Mouse (Mus musculus) bone marrow, adult 2 months (tissue): ENCODE data around the gene Dcaf10. TPM values are rescaled to one million over a fixed set of nuclear protein-coding genes. Genes with fewer than 3 reads are reported as not detected.

ENCODE experiments used
- H3K27ac ChIP-seq: fragments of 200-500 bp; 2 replicates; pipeline ENCODE4 v1.5.1; 2012; ENCODE audit warnings: low read depth, mild to moderate bottlenecking, control low read depth, inconsistent platforms, low read length; ENCODE audit not compliant: control insufficient read depth, poor library complexity, insufficient read depth
- H3K4me1 ChIP-seq: fragments of 200-500 bp; 2 replicates; pipeline ENCODE4 v1.6.1; 2011; ENCODE audit warnings: low read length; ENCODE audit not compliant: control insufficient read depth, insufficient read depth
- H3K4me3 ChIP-seq: fragments of 200-500 bp; replicated peaks from 2 replicates; pipeline ENCODE3; 2011; ENCODE audit warnings: mild to moderate bottlenecking, low read depth, low read length, control low read depth; ENCODE audit not compliant: control insufficient read depth
- CTCF ChIP-seq: fragments of 200-500 bp; IDR thresholded peaks from 2 replicates; pipeline ENCODE4 v1.5.1; 2011; ENCODE audit warnings: low read length, control low read depth; ENCODE audit not compliant: control insufficient read depth, insufficient read depth
- POLR2A ChIP-seq: fragments of 200-500 bp; IDR thresholded peaks from 2 replicates; pipeline ENCODE4 v1.6.1; 2011; ENCODE audit warnings: low read depth, mild to moderate bottlenecking, control low read depth, low read length, borderline replicate concordance; ENCODE audit not compliant: control insufficient read depth
- WGBS: fragments of 180-500 bp; shearing (Covaris S2); methylation state at CpG from one replicate; pipeline ENCODE4 v1.1.7; 2018; 5-methylcytosine and 5-hydroxymethylcytosine counted together
- polyA plus RNA-seq: library from polyadenylated mRNA; stranded (reverse); fragments of >200 nt; gene quantifications from 2 replicates; pipeline ENCODE4 v1.2.4, GENCODE M21; 2011; ENCODE audit warnings: low replicate concordance; ENCODE audit not compliant: missing spikeins, insufficient read depth, insufficient read length

The Dcaf10 gene
- 8.2 and 12.4 TPM in 2 replicates for polyA plus RNA-seq

DNA sequence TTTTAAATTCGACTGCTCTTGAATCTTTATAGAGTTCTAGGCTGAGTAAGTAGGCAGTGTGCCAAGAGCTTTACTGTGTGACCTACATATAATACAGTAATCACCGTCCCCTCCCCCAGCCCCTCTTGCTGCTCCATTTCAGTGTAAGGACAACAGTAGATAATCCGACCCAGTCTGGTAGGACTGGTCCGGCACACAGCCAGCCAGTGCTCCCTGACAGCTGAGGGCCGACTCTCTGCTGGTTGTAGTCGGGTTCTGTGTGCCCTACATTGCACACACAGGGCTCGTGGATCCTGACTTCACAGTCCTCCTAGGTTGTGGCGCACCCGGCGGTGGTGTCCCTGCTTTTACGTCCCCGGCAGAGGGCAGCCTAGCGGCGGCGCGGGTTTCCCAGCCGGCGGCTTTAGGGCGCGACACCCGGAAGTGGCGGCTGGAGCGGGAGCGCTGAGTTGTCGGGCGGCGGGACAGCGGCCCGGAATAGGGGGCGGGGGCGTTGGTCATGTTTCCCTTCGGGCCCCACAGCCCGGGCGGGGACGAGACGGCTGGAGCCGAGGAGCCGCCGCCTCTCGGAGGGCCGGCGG is at the start of gene Dcaf10:
Dcaf10 (plus strand) TSS at position 433 of the 581 bp plus-strand sequence.
- TF ChIP-seq POLR2A (peak; percentile 63; the same call in 1 of the 2 replicates), CTCF (peak; percentile 38; the same call in 1 of the 2 replicates)
- peak within 1 kb of the TSS; percentile 96 for H3K27ac ChIP-seq
- WGBS, result under 1% methylated on average over 42 of the region's 42 CpGs

DNA sequence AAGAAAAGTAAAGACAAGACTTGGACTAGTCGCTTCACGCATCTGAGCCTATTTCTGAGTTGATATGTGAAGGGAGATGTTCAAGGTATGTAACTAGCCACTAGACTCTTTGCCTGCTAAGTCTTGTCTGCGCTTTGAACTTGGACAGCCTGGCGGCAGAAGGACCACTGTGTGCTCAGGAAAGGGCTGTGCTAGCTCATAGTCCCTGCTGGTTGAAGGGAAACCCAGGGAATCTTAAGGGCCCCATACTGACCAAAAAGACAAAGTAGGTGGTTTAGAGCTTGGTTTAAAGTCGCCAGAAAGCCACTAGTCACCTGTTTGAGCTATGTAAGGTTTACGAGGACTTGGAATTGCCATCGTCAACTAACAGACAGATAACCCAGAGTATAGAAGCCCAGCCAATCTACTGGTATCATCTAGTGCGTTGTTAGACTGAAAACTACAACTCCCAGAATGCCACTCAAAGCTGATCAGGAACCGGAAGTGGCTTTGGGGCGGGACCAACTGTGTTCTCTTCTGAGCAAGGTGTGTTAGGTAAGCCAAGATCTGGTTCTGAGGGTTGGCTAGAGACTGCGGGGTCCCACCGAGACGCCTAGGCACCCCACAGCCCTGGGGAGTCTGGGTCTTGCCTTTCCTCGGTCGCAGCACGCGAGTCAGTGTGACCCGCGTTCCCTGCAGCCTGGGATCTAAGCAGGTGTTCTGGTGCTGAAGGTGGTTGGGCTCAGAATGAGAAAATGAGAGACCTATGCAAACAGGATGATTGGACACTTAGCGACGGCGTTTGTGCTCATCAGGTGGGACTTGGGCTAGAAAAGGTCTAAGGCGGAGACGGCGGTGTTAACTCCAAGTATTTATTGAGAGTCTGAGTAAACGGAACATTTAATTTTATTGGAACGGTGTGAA is 45.0 kb upstream of the Dcaf10 start, which contains the start of gene Trmt10b:
Trmt10b (plus strand) TSS at position 466 of the 903 bp plus-strand sequence.
- WGBS, result 16% methylated on average over 27 of the region's 27 CpGs
- Histone ChIP-seq H3K4me3 (peak within 1 kb of the TSS; percentile 93), H3K4me1 (no peaks in the 10 kb centered on the region), H3K27ac (no peak within 1 kb of the TSS)
- TF ChIP-seq CTCF, result no peak
- no peak for TF ChIP-seq POLR2A

More for the DNA sequence above, at the start of gene Dcaf10:
- peaks cover 1% of the 10 kb centered on the region for H3K4me1 ChIP-seq
- peak within 1 kb of the TSS; percentile 97 for H3K4me3 ChIP-seq

DNA sequence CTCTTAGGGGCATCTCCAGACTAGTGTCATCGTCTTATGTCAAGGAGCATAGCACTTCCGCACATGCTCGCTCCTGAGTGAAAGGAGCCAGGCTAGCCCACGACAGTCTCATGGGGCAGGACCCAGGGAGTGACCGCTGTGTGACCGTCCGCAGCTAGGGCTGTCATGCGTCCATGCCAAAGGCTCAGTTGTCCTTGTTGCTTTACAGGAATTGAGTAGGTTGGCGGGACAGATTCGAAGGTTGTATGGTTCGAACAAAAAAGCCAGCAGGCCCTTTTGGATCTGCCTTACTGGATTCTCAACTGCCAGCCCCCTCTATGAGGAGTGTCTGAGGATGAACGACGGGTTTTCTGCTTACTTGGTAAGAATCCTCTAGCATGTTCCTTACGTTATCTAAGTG is 36.4 kb upstream of the Dcaf10 start:
- Histone ChIP-seq H3K4me3 (no peak overlapping the region), H3K27ac (no peak overlapping the region), H3K4me1 (no peaks in the 10 kb centered on the region)
- TF ChIP-seq CTCF, result no peak
- TF ChIP-seq POLR2A, result no peak
- WGBS, result 93% methylated on average over 14 of the region's 14 CpGs

DNA sequence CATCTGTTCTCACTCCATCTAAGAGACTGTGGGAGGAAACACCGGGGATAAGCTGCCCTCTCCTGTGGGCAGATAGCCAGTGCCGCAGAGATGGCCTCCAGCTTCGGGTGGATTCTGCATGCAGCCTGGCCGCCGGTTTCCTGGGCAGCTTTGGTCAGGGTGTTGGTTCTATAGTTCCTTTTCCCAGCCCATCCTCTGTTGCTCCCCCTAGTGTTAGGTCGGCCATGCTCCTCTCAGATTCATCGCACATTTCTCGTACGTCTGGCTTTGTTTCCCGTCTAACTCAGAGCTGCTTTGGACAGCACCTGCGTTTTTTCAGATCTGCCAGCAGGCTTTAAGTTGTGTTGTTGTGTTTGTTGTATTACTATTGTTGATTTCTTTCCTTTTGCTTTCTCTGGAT is 33.9 kb upstream of the Dcaf10 start:
- Histone ChIP-seq H3K4me1 (no peaks in the 10 kb centered on the region), H3K4me3 (no peak overlapping the region), H3K27ac (no peak overlapping the region)
- WGBS, result 63% methylated on average over 11 of the region's 11 CpGs
- TF ChIP-seq CTCF (peak; percentile 62), POLR2A (no peak)

DNA sequence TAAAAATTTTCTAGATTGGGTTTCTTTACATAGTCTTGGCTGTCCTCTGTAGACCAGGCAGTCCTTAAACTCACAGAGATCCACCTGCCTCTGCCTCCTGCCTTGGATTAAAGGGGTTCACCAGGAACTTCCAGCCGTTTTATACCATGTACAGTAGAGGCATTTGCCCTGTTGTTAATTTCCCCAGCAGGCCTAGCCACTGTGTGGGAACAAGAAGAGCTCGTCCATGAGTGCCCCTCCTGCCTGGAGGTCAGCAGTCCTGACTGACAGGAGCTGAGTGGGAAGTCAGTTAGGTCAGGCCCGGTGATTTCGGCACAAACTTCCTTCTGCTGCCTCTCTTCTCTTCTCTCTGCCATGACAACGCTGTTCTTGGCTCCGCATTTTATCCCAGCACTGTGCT is 33.3 kb upstream of the Dcaf10 start:
- H3K27ac ChIP-seq, result no peak overlapping the region
- H3K4me1 ChIP-seq, result no peaks in the 10 kb centered on the region
- TF ChIP-seq CTCF (no peak), POLR2A (no peak)
- H3K4me3 ChIP-seq, result no peak overlapping the region
- 70% methylated on average over 6 of the region's 6 CpGs for WGBS

DNA sequence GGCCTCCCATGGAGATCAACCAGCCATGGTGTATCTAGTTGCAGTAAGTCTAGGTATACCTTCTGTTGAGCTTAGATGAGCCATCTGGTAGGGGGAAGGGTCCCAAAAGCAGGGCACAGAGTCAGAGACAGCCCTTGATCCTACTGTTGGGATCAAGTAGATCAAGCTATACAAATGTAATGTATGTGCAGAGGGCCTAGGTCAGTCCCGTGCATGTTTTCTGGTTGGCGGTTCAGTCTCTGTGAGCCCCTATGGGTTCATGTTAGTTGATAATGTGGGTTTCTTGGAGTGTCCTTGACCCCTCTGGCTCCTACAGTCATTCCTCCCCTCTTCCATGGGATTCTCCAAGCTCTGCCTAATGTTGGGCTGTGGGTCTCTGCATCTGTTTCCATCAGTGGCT is 30.8 kb upstream of the Dcaf10 start:
- 91% methylated on average over 2 of the region's 2 CpGs for WGBS
- H3K4me1 ChIP-seq, result no peaks in the 10 kb centered on the region
- no peak overlapping the region for H3K4me3 ChIP-seq
- TF ChIP-seq POLR2A (no peak), CTCF (no peak)
- no peak overlapping the region for H3K27ac ChIP-seq

DNA sequence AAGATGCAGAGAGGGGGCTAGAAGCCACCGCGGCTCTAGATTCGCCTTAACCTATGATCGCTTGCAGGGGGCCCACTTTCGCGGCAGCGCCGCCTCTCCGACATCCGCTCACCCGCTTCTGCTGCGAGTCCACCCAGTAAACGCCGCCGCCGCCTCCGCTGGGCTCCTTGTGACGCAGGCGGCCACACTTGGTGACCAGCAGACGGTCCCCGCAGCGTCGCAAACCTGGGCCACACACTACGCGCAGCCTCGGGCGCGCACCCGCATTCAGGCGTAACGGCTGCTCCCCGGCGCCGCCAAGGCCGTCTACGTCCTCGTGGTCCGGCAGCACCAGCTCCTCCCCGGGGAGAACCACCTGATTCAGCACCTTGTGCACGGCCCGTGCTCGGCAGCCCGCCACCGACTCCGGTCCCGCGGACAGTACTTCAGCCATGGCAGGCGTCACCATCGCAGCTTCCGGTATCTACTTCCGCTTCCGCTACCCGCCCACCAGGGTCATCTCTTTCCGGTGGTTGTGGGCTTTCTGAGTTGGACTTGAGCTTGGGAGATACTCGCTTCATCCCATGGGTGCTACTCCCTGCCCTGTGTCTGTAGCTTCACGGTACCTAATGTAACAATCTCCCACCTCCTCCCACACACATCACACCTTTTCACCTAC is 21.6 kb upstream of the Dcaf10 start:
- peak overlapping the region; percentile 94 for H3K27ac ChIP-seq
- H3K4me3 ChIP-seq, result peak overlapping the region; percentile 93
- H3K4me1 ChIP-seq, result no peaks in the 10 kb centered on the region; the same call in 1 of the 2 replicates
- WGBS, result under 1% methylated on average over 56 of the region's 56 CpGs
- TF ChIP-seq POLR2A (peak; percentile 79; the same call in 1 of the 2 replicates), CTCF (no peak)

DNA sequence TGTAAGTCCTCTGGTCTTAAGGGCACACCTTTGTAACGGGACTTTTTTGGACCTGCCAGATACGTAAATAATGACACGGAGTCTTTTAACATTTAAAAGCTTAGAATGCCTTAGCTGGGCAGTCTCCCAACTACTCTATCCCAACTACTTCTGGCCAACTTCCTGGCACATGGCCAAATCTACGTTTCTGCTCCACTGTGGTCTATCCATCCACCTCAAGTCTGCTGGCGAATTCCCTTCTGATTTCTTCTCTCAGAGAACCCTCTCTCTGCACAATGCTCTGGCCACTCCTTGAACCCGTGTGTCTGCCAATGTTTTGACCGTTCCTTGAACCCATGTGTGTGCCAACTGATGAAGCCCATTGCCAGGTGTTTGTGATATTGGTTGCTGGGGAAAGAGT is 10.8 kb upstream of the Dcaf10 start:
- Histone ChIP-seq H3K27ac (no peak overlapping the region), H3K4me1 (no peaks in the 10 kb centered on the region; the same call in 1 of the 2 replicates), H3K4me3 (no peak overlapping the region)
- TF ChIP-seq CTCF, result no peak
- 79% methylated on average over 7 of the region's 7 CpGs for WGBS
